Mouse (Mus musculus): ENCODE measurements around the gene Olfr1093. TPM values are rescaled to one million over a fixed set of nuclear protein-coding genes. Genes with fewer than 3 reads are reported as not detected.

Gene Olfr1093
- not detected for total RNA-seq (2023)

GRCm38 (mm10) chr2:86782179-86782578 lies at the start of gene Olfr1093:
Gene Olfr1093, plus strand, starts transcription at chr2:86782479.

GRCm38 (mm10) chr2:86733601-86734000 lies 48.7 kb upstream of the Olfr1093 start, which contains the start of gene Olfr1089:
Gene Olfr1089, minus strand, starts transcription at chr2:86733701.

GRCm38 (mm10) chr2:86758893-86759292 lies 23.4 kb upstream of the Olfr1093 start, which contains the start of gene Olfr1090:
Gene Olfr1090, minus strand, starts transcription at chr2:86758993.

GRCm38 (mm10) chr2:86809918-86810317 lies 27.6 kb downstream of the Olfr1093 start, which contains the start of gene Olfr141:
Gene Olfr141, minus strand, starts transcription at chr2:86810018.

GRCm38 (mm10) chr2:86824363-86824762 lies 42.1 kb downstream of the Olfr1093 start, which contains the start of gene Olfr1094:
Gene Olfr1094, plus strand, starts transcription at chr2:86824663.

Other genes starting within 250 kb of the Olfr1093 start
- not detected for gene Olfr1079, start 240.0 kb upstream of the Olfr1093 start, total RNA-seq (2023)
- not detected for gene Olfr1080, start 224.2 kb upstream of the Olfr1093 start, total RNA-seq (2023)
- not detected for gene Olfr1082, start 183.5 kb upstream of the Olfr1093 start, total RNA-seq (2023)
- not detected for gene Olfr1084, start 142.8 kb upstream of the Olfr1093 start, total RNA-seq (2023)
- gene Olfr1085, start 120.5 kb upstream of the Olfr1093 start, total RNA-seq (2023): not detected
- not detected for gene Olfr1086, start 102.4 kb upstream of the Olfr1093 start, total RNA-seq (2023)
- gene Olfr1087, start 84.1 kb upstream of the Olfr1093 start, total RNA-seq (2023): not detected
- gene Olfr1089, start 48.8 kb upstream of the Olfr1093 start, total RNA-seq (2023): not detected
- gene Olfr1090, start 23.5 kb upstream of the Olfr1093 start, total RNA-seq (2023): not detected
- gene Olfr141, start 27.5 kb downstream of the Olfr1093 start, total RNA-seq (2023): not detected
- gene Olfr1094, start 42.2 kb downstream of the Olfr1093 start, total RNA-seq (2023): not detected
- not detected for gene Olfr1095, start 69.2 kb downstream of the Olfr1093 start, total RNA-seq (2023)
- gene Gm13723, start 92.3 kb downstream of the Olfr1093 start, total RNA-seq (2023): not detected
- gene Olfr1097, start 109.7 kb downstream of the Olfr1093 start, total RNA-seq (2023): not detected
- not detected for gene Olfr1098, start 142.1 kb downstream of the Olfr1093 start, total RNA-seq (2023)
- gene Olfr1099, start 178.2 kb downstream of the Olfr1093 start, total RNA-seq (2023): not detected
- not detected for gene Olfr1100, start 197.5 kb downstream of the Olfr1093 start, total RNA-seq (2023)
- not detected for gene Olfr1101, start 208.7 kb downstream of the Olfr1093 start, total RNA-seq (2023)
- gene Olfr1102, start 215.9 kb downstream of the Olfr1093 start, total RNA-seq (2023): not detected
- gene Olfr1104, start 244.6 kb downstream of the Olfr1093 start, total RNA-seq (2023): not detected